In the genomic region with DNA sequence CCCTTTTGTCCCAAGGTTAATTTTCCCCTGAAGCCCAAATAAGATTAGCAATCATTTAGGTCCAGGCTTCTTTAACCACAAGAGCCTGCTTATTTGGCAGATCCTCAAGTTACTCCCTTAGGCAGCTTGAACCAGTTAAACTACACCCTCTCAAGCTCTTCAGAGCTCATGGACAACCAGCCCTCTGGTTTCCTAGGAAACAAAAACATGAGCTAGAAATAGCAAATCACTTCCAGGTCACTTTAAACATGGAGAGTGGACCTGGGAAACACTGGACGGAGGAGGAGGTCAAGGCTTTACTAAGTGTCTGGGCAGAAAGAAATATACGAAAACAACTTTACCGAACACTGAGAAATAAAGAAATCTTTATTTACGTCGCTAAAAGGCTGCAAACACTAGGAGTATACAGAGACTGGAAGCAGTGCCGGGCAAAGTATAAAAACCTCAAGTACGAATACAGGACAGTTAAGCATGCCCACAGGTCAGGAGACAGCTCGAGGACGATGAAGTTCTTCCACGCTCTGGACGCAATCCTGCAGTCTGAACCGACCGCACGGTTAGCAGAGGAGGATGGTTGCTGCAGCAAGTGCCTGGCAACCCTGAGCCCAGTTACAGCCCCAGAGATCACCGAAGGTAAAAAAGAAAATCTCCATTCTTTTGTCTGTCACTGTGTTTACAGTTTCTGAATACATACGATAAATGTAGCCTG, we compare ENCODE assay signal across 9 mouse cellular contexts. TPM values are rescaled to one million over a fixed set of nuclear protein-coding genes. Genes with fewer than 3 reads are reported as not detected.
DNase-seq lines count a peak whose midpoint lies in the region; ATAC-seq and TF ChIP-seq lines count a peak whose summit lies in the region.
"Had no signal": no experiment of that assay in that cellular context is flagged by ENCODE, and none has a peak within 500 bp of the region (broad histone marks: within the 10 kb centered on the region; RNA-seq: fewer than 3 reads in every experiment).

No protein-coding gene starts in this region.

- no peak for TF ChIP-seq POLR2A in spleen, adult 2 months (IDR thresholded peaks at IDR 0.05; ENCODE audit: low read depth, low read length)

- no peak overlapping the region for H3K4me3 ChIP-seq in forebrain, postnatal 0 days (ENCODE audit: low read depth, low read length)
- no peak overlapping the region for H3K4me3 ChIP-seq in forebrain, embryonic 10.5 days
- H3K4me3 ChIP-seq in spleen, adult 2 months (ENCODE audit: extremely low read depth, insufficient read depth, insufficient read length) = peak overlapping the region; percentile 23; the same call in 1 of the 2 replicates
- peak overlapping the region; percentile 10; the same call in 1 of the 2 replicates for H3K4me3 ChIP-seq in kidney, postnatal 0 days (replicated peaks; ENCODE audit: low read depth, low read length)
- H3K4me3 ChIP-seq: neural tube, embryonic 12.5 days had no signal

- H3K9ac ChIP-seq in forebrain, postnatal 0 days = no peak overlapping the region
- no peak overlapping the region for H3K9ac ChIP-seq in kidney, postnatal 0 days (ENCODE audit: low read depth, low read length)
- H3K9ac ChIP-seq: neural tube, embryonic 12.5 days had no signal

- H3K27me3 ChIP-seq in forebrain, postnatal 0 days (ENCODE audit: insufficient read depth, low read length) = no peaks in the 10 kb centered on the region
- no peaks in the 10 kb centered on the region for H3K27me3 ChIP-seq in forebrain, embryonic 10.5 days (ENCODE audit: poor library complexity, severe bottlenecking)
- H3K27me3 ChIP-seq in spleen, adult 2 months (ENCODE audit: control insufficient read depth, insufficient read depth, low read length) = no peaks in the 10 kb centered on the region
- H3K27me3 ChIP-seq in kidney, postnatal 0 days (ENCODE audit: insufficient read depth, low read length) = no peaks in the 10 kb centered on the region
- H3K27me3 ChIP-seq: neural tube, embryonic 12.5 days had no signal

- WGBS in forebrain, postnatal 0 days = 82% methylated on average over 16 of the region's 16 CpGs
- WGBS in forebrain, embryonic 10.5 days = 83% methylated on average over 16 of the region's 16 CpGs
- 91% methylated on average over 16 of the region's 16 CpGs for WGBS in spleen, adult 2 months
- 57% methylated on average over 16 of the region's 16 CpGs for WGBS in kidney, postnatal 0 days

- H3K4me1 ChIP-seq in forebrain, postnatal 0 days (ENCODE audit: insufficient read depth) = no peaks in the 10 kb centered on the region
- H3K4me1 ChIP-seq in forebrain, embryonic 10.5 days = 0 out of 2 replicates have a peak, but pooled peaks cover 2% of the 10 kb centered on the region
- H3K4me1 ChIP-seq in spleen, adult 2 months (ENCODE audit: control insufficient read depth, insufficient read depth, insufficient read length) = no peaks in the 10 kb centered on the region
- H3K4me1 ChIP-seq in kidney, postnatal 0 days (replicated peaks; ENCODE audit: insufficient read depth, low read length) = 0 out of 2 replicates have a peak, but pooled peaks cover 3% of the 10 kb centered on the region
- H3K4me1 ChIP-seq: neural tube, embryonic 12.5 days had no signal

- no peaks in the 10 kb centered on the region for H3K9me3 ChIP-seq in forebrain, postnatal 0 days (ENCODE audit: low read length)
- peaks cover 38% of the 10 kb centered on the region for H3K9me3 ChIP-seq in forebrain, embryonic 10.5 days
- 0 out of 2 replicates have a peak, but pooled peaks cover 4% of the 10 kb centered on the region for H3K9me3 ChIP-seq in kidney, postnatal 0 days (replicated peaks; ENCODE audit: low read length)

- peaks cover 24% of the 10 kb centered on the region for H3K36me3 ChIP-seq in forebrain, postnatal 0 days (ENCODE audit: insufficient read depth)
- peaks cover 69% of the 10 kb centered on the region for H3K36me3 ChIP-seq in forebrain, embryonic 10.5 days (replicated peaks)
- peaks cover 13% of the 10 kb centered on the region for H3K36me3 ChIP-seq in spleen, adult 2 months (ENCODE audit: control insufficient read depth, insufficient read depth, low read length)
- peaks cover 16% of the 10 kb centered on the region for H3K36me3 ChIP-seq in kidney, postnatal 0 days (ENCODE audit: insufficient read depth, low read length)

- ATAC-seq in forebrain, postnatal 0 days = peak; percentile 61
- ATAC-seq in kidney, postnatal 0 days (replicated peaks; ENCODE audit: low FRiP score, low read depth) = peak; percentile 53

- H3K27ac ChIP-seq in forebrain, postnatal 0 days (ENCODE audit: low read depth, low read length) = peak overlapping the region; percentile 29; the same call in 1 of the 2 replicates
- H3K27ac ChIP-seq in forebrain, embryonic 10.5 days = no peak overlapping the region; the same call in 1 of the 2 replicates
- H3K27ac ChIP-seq in spleen, adult 2 months (ENCODE audit: insufficient read depth, low read length) = peak overlapping the region; percentile 67
- peak overlapping the region; percentile 80 for H3K27ac ChIP-seq in kidney, postnatal 0 days
- H3K27ac ChIP-seq: neural tube, embryonic 12.5 days had no signal

- no peak for TF ChIP-seq CTCF in forebrain, postnatal 0 days (IDR thresholded peaks at IDR 0.05; ENCODE audit: low read depth)
- TF ChIP-seq CTCF in spleen, adult 2 months (IDR thresholded peaks at IDR 0.05; ENCODE audit: extremely low read depth, insufficient read depth, insufficient read length, insufficient replicate concordance) = no peak
- TF ChIP-seq CTCF in kidney, postnatal 0 days (IDR thresholded peaks at IDR 0.05; ENCODE audit: low read depth) = no peak

- no peak overlapping the region for H3K4me2 ChIP-seq in forebrain, postnatal 0 days (ENCODE audit: low read depth)
- peak overlapping the region; percentile 36 for H3K4me2 ChIP-seq in kidney, postnatal 0 days (ENCODE audit: low read length)
- H3K4me2 ChIP-seq: neural tube, embryonic 12.5 days had no signal

- peak; percentile 18 for DNase-seq in forebrain, postnatal 0 days
- no peak for DNase-seq in forebrain, embryonic 10.5 days (ENCODE audit: extremely low spot score, low spot score)
- DNase-seq in spleen, adult 2 months (ENCODE audit: low read depth in 1 of 2, low spot score in 2 of 2) = no peak
- DNase-seq in spleen, adult 12 weeks (ENCODE audit: low spot score) = no peak
- peak; percentile 94 for DNase-seq in kidney, postnatal 0 days (ENCODE audit: low spot score)
- peak; percentile 86 for DNase-seq in skeletal muscle tissue, adult 2 months (ENCODE audit: low read depth, low spot score)
- DNase-seq in yolk sac, embryonic 10.5 days (ENCODE audit: low spot score) = no peak
- DNase-seq in urinary bladder, postnatal 4 days (ENCODE audit: low spot score in 2 of 2) = no peak

RNA-seq across cellular contexts. Expression of a gene that starts 22.8 kb away (rescaled TPM):
- 142 and 150 TPM in 2 replicates for total RNA-seq in forebrain, postnatal 0 days (2014; rRNA removed)
- polyA plus RNA-seq in forebrain, postnatal 0 days (2015; fragmentation: Nextera tagmentation; extraction: Ambion mirVana) = 147 and 152 TPM in 2 replicates
- 543 and 561 TPM in 2 replicates for polyA plus RNA-seq in forebrain, embryonic 10.5 days (2016; fragmentation: Nextera tagmentation; extraction: Ambion mirVana)
- 27.9 and 30.0 TPM in 2 replicates for polyA plus RNA-seq in spleen, adult 2 months (2012; rRNA removed)
- polyA plus RNA-seq in kidney, postnatal 0 days (2015; fragmentation: Nextera tagmentation; extraction: Ambion mirVana) = 252 and 279 TPM in 2 replicates

RNA-seq across cellular contexts. Expression of a gene that starts 23.0 kb away (rescaled TPM):
- 16.1 and 18.8 TPM in 2 replicates for total RNA-seq in forebrain, postnatal 0 days (2014; rRNA removed)
- 6.7 and 13.3 TPM in 2 replicates for polyA plus RNA-seq in forebrain, postnatal 0 days (2015; fragmentation: Nextera tagmentation; extraction: Ambion mirVana)
- 24.4 and 26.0 TPM in 2 replicates for polyA plus RNA-seq in forebrain, embryonic 10.5 days (2016; fragmentation: Nextera tagmentation; extraction: Ambion mirVana)
- polyA plus RNA-seq in spleen, adult 2 months (2012; rRNA removed) = 7.4 and 9.8 TPM in 2 replicates
- polyA plus RNA-seq in kidney, postnatal 0 days (2015; fragmentation: Nextera tagmentation; extraction: Ambion mirVana) = 10.6 and 11.0 TPM in 2 replicates

RNA-seq across cellular contexts. Expression of a gene that starts 23.1 kb away (rescaled TPM):
- 15.3 and 16.1 TPM in 2 replicates for total RNA-seq in forebrain, postnatal 0 days (2014; rRNA removed)
- polyA plus RNA-seq in forebrain, postnatal 0 days (2015; fragmentation: Nextera tagmentation; extraction: Ambion mirVana) = 10.5 and 11.2 TPM in 2 replicates
- 63.7 and 70.1 TPM in 2 replicates for polyA plus RNA-seq in forebrain, embryonic 10.5 days (2016; fragmentation: Nextera tagmentation; extraction: Ambion mirVana)
- 5.1 TPM in 2 replicates for polyA plus RNA-seq in spleen, adult 2 months (2012; rRNA removed)
- polyA plus RNA-seq in kidney, postnatal 0 days (2015; fragmentation: Nextera tagmentation; extraction: Ambion mirVana) = 35.9 and 37.6 TPM in 2 replicates

RNA-seq across cellular contexts. Expression of a gene that starts 46.2 kb away (rescaled TPM):
- 79.6 and 92.1 TPM in 2 replicates for total RNA-seq in forebrain, postnatal 0 days (2014; rRNA removed)
- 71.1 and 79.7 TPM in 2 replicates for polyA plus RNA-seq in forebrain, postnatal 0 days (2015; fragmentation: Nextera tagmentation; extraction: Ambion mirVana)
- polyA plus RNA-seq in forebrain, embryonic 10.5 days (2016; fragmentation: Nextera tagmentation; extraction: Ambion mirVana) = 80.8 and 81.1 TPM in 2 replicates
- 12.4 and 12.6 TPM in 2 replicates for polyA plus RNA-seq in spleen, adult 2 months (2012; rRNA removed)
- 70.0 and 79.5 TPM in 2 replicates for polyA plus RNA-seq in kidney, postnatal 0 days (2015; fragmentation: Nextera tagmentation; extraction: Ambion mirVana)

Comparison
In these comparisons a context has a peak if more than half of its experiments do, and no peak if none do; other contexts are left out.
1. DNase-seq: peak in forebrain, postnatal 0 days (single experiment), kidney, postnatal 0 days (single experiment) and skeletal muscle tissue, adult 2 months (single experiment); none in forebrain, embryonic 10.5 days (single experiment), spleen, adult 2 months (0 of 2), spleen, adult 12 weeks (single experiment), yolk sac, embryonic 10.5 days (single experiment) and urinary bladder, postnatal 4 days (0 of 2).
2. H3K4me3 ChIP-seq: peak in spleen, adult 2 months (single experiment) and kidney, postnatal 0 days (single experiment); none in forebrain, postnatal 0 days (single experiment) and forebrain, embryonic 10.5 days (single experiment).